12 mouse cellular contexts compared by ENCODE assay signal in genomic region chr5:149016261-149016660, GRCm38 (mm10). TPM values are rescaled to one million over a fixed set of nuclear protein-coding genes. Genes with fewer than 3 reads are reported as not detected.
DNase-seq lines count a peak whose midpoint lies in the region; ATAC-seq lines count a peak whose summit lies in the region.
"Had no signal": no experiment of that assay in that cellular context is flagged by ENCODE, and none has a peak within 500 bp of the region (broad histone marks: within the 10 kb centered on the region; RNA-seq: fewer than 3 reads in every experiment).

No protein-coding gene starts in this region.

- no peak for DNase-seq in heart, adult 8-10 months (ENCODE audit: low spot score)
- no peak for DNase-seq in right cerebral cortex, adult 18-20 months
- DNase-seq in ovary, postnatal 36 days (ENCODE audit: low spot score) = no peak
- DNase-seq in urinary bladder, postnatal 25 days (ENCODE audit: low spot score) = no peak
- DNase-seq: layer of hippocampus, postnatal 36 days; right cerebral cortex, postnatal 25 days had no signal

- H3K9me3 ChIP-seq in heart, embryonic 16.5 days (replicated peaks; ENCODE audit: control insufficient read depth, low read length) = peaks cover 5% of the 10 kb centered on the region
- H3K9me3 ChIP-seq in hindbrain, embryonic 16.5 days (ENCODE audit: control insufficient read depth, low read length) = no peaks in the 10 kb centered on the region
- H3K9me3 ChIP-seq in midbrain, embryonic 12.5 days = no peaks in the 10 kb centered on the region

- H3K4me3 ChIP-seq in heart, embryonic 16.5 days (ENCODE audit: low read length) = no peak overlapping the region; the same call in 1 of the 2 replicates
- H3K4me3 ChIP-seq in hindbrain, embryonic 16.5 days (ENCODE audit: low read length) = no peak overlapping the region
- H3K4me3 ChIP-seq in midbrain, embryonic 12.5 days = no peak overlapping the region

- 66% methylated on average over 5 of the region's 5 CpGs for WGBS in heart, embryonic 16.5 days
- WGBS in hindbrain, embryonic 16.5 days = 72% methylated on average over 5 of the region's 5 CpGs
- 71% methylated on average over 5 of the region's 5 CpGs for whole genome bisulfite sequencing in midbrain, embryonic 12.5 days

- no peak overlapping the region for H3K27ac ChIP-seq in heart, embryonic 16.5 days (ENCODE audit: low read length)
- no peak overlapping the region for H3K27ac ChIP-seq in hindbrain, embryonic 16.5 days (ENCODE audit: low read depth, low read length)
- no peak overlapping the region for H3K27ac ChIP-seq in midbrain, embryonic 12.5 days (replicated peaks)

- no peaks in the 10 kb centered on the region for H3K27me3 ChIP-seq in heart, embryonic 16.5 days (ENCODE audit: control insufficient read depth, insufficient read depth, low read length)
- no peaks in the 10 kb centered on the region for H3K27me3 ChIP-seq in hindbrain, embryonic 16.5 days (replicated peaks; ENCODE audit: control insufficient read depth, insufficient read depth, low read length)
- H3K27me3 ChIP-seq in midbrain, embryonic 12.5 days = peaks cover 35% of the 10 kb centered on the region

- no peaks in the 10 kb centered on the region for H3K36me3 ChIP-seq in heart, embryonic 16.5 days (ENCODE audit: control insufficient read depth, insufficient read depth)
- no peaks in the 10 kb centered on the region for H3K36me3 ChIP-seq in hindbrain, embryonic 16.5 days (ENCODE audit: control insufficient read depth, insufficient read depth, low read length)
- no peaks in the 10 kb centered on the region for H3K36me3 ChIP-seq in midbrain, embryonic 12.5 days

- no peak for ATAC-seq in heart, embryonic 16.5 days (replicated peaks; ENCODE audit: extremely low read depth, insufficient read depth, low FRiP score)
- peak; percentile 30 for ATAC-seq in activated CD4-positive, CD25-positive, alpha-beta regulatory T cell, adult 4 months
- no peak for ATAC-seq in hindbrain, embryonic 16.5 days
- no peak for ATAC-seq in midbrain, embryonic 12.5 days (ENCODE audit: low FRiP score, low read depth)

- peaks cover 10% of the 10 kb centered on the region for H3K4me1 ChIP-seq in heart, embryonic 16.5 days (ENCODE audit: control insufficient read depth, insufficient read depth, low read length)
- H3K4me1 ChIP-seq in hindbrain, embryonic 16.5 days (ENCODE audit: control insufficient read depth, insufficient read depth, low read depth, low read length) = peaks cover 9% of the 10 kb centered on the region
- peaks cover 17% of the 10 kb centered on the region for H3K4me1 ChIP-seq in midbrain, embryonic 12.5 days

- peak overlapping the region; percentile 87 for H3K4me2 ChIP-seq in heart, embryonic 16.5 days (ENCODE audit: low read depth, low read length)
- peak overlapping the region; percentile 91 for H3K4me2 ChIP-seq in hindbrain, embryonic 16.5 days (ENCODE audit: low read length)
- H3K4me2 ChIP-seq in midbrain, embryonic 12.5 days (replicated peaks) = peak overlapping the region; percentile 84

- H3K9ac ChIP-seq in heart, embryonic 16.5 days (ENCODE audit: low read length) = no peak overlapping the region
- H3K9ac ChIP-seq in hindbrain, embryonic 16.5 days (ENCODE audit: low read depth, low read length) = no peak overlapping the region
- no peak overlapping the region for H3K9ac ChIP-seq in midbrain, embryonic 12.5 days (replicated peaks)

RNA-seq across cellular contexts. Expression of gene Gm42791, which starts 21.3 kb away (rescaled TPM):
- polyA plus RNA-seq in heart, embryonic 16.5 days (2015; fragmentation: Nextera tagmentation; extraction: Ambion mirVana) = 1.4 TPM in 1 of 2 replicates, not detected in the other
- total RNA-seq in heart, adult 8-10 months (2022) = 1 to 10 TPM; 3.2 to 7.7 (median 7.3) TPM
- polyA plus RNA-seq in activated CD4-positive, CD25-positive, alpha-beta regulatory T cell, adult 4 months (2017; shearing (Covaris generic)) = not detected
- 3.9 and 5.3 TPM in 2 replicates for polyA plus RNA-seq in hindbrain, embryonic 16.5 days (2015; fragmentation: Nextera tagmentation; extraction: Ambion mirVana)
- 2.0 TPM in 1 of 2 replicates, not detected in the other for polyA plus RNA-seq in midbrain, embryonic 12.5 days (2016; fragmentation: Nextera tagmentation; extraction: Ambion mirVana)
- polyA plus RNA-seq: brain, embryonic 14.5 days; frontal cortex, adult 2 months had no signal
